Mouse (Mus musculus) MEL-GATA-1-ER (cell line): ENCODE results near the gene Stac3.
A peak's percentile ranks its signal among the peaks of the same experiment; 100 is the strongest.

Experiments used
- DNase-seq: peaks from one replicate; pipeline ENCODE4 v3.0.0-alpha.2; 2012; ENCODE audit warnings: low read depth; ENCODE audit errors: extremely low read depth

Stac3 gene

GRCm38 (mm10) chr10:127522088-127522581 is 20.6 kb downstream of the Stac3 start, which contains the start of gene Shmt2:
TSS of gene Shmt2 (minus strand) at chr10:127522444.
- DNase-seq: peak; percentile 90

- DNase-seq: no peak
These were observed 23.3 kb downstream of the Stac3 start for GRCm38 (mm10) chr10:127524646-127525255.

- DNase-seq: no peak
These were observed 24.6 kb downstream of the Stac3 start for GRCm38 (mm10) chr10:127526048-127526447.

- no peak for DNase-seq
These were observed 25.2 kb downstream of the Stac3 start for GRCm38 (mm10) chr10:127526681-127527080.

- no peak for DNase-seq
These were observed 26.0 kb downstream of the Stac3 start for GRCm38 (mm10) chr10:127527481-127527880.

- no peak for DNase-seq
These were observed 29.5 kb downstream of the Stac3 start for GRCm38 (mm10) chr10:127530945-127531344.

- no peak for DNase-seq
These were observed 30.1 kb downstream of the Stac3 start for GRCm38 (mm10) chr10:127531548-127531947.

GRCm38 (mm10) chr10:127534036-127534928 is 32.8 kb downstream of the Stac3 start, which contains the start of gene Nxph4:
TSS of gene Nxph4 (minus strand) at chr10:127534559.
- DNase-seq: no peak

- DNase-seq: no peak
These were observed 33.5 kb downstream of the Stac3 start for GRCm38 (mm10) chr10:127534929-127535384.

GRCm38 (mm10) chr10:127536586-127537314 is 35.3 kb downstream of the Stac3 start:
- no peak for DNase-seq

GRCm38 (mm10) chr10:127537854-127538583 is 36.5 kb downstream of the Stac3 start:
- no peak for DNase-seq

GRCm38 (mm10) chr10:127541510-127541909 is 40.0 kb downstream of the Stac3 start:
- no peak for DNase-seq

GRCm38 (mm10) chr10:127542084-127542483 is 40.6 kb downstream of the Stac3 start:
- DNase-seq: no peak

- DNase-seq: no peak
These were observed 41.2 kb downstream of the Stac3 start for GRCm38 (mm10) chr10:127542720-127543119.

GRCm38 (mm10) chr10:127543916-127544315 is 42.4 kb downstream of the Stac3 start:
- DNase-seq: no peak

GRCm38 (mm10) chr10:127544375-127544774 is 42.9 kb downstream of the Stac3 start:
- DNase-seq: no peak

- no peak for DNase-seq
These were observed 45.0 kb downstream of the Stac3 start for GRCm38 (mm10) chr10:127546505-127546904.

- DNase-seq: no peak
These were observed 46.8 kb downstream of the Stac3 start for GRCm38 (mm10) chr10:127548236-127548635.

GRCm38 (mm10) chr10:127549892-127550291 is 48.4 kb downstream of the Stac3 start:
- no peak for DNase-seq

- no peak for DNase-seq
These were observed 54.2 kb downstream of the Stac3 start for GRCm38 (mm10) chr10:127555703-127556102.

GRCm38 (mm10) chr10:127557397-127557796 is 55.9 kb downstream of the Stac3 start:
- no peak for DNase-seq
